Mouse (Mus musculus) cerebellum, adult 2 months (tissue): ENCODE results near the gene Tmem164.

ENCODE experiments used
- CTCF ChIP-seq: fragments of 200-500 bp; IDR thresholded peaks from 2 replicates; pipeline ENCODE4 v1.5.1; 2011; ENCODE audit warnings: low read depth, mild to moderate bottlenecking, control low read depth, low read length, moderate library complexity, borderline replicate concordance; ENCODE audit not compliant: insufficient read depth
- POLR2A ChIP-seq: fragments of 200-500 bp; IDR thresholded peaks from 2 replicates; pipeline ENCODE4 v1.6.1; 2011; ENCODE audit warnings: low read length, control low read depth, borderline replicate concordance; ENCODE audit not compliant: insufficient read depth

DNA sequence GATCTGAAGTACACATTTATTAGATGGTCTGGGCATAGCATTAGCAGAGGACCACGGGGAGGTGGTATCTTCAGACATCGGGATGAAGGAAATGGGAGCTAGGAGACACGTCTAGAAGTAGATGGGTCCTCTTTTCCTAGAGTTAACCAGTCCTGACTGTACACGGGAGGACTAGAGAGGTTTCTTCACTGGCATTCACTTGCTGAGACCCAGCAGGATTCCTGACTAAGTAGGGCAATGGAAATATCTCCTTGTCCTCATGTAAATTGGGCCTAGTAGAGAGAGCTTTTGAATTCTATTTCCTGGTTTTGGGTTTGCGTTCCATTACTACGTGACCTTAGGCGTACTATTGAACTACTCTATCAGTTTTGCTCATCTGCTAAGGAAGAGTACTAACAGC is 13.1 kb downstream of the Tmem164 start:
- TF ChIP-seq CTCF (no peak), POLR2A (no peak)
